Mouse (Mus musculus): Measurements from ENCODE around the gene Ttll5.

GRCm38 (mm10) chr12:85828856-85829255 is 4.4 kb downstream of the Ttll5 start:
- no peak for TF ChIP-seq GATA1 (IDR thresholded peaks at IDR 0.05; ENCODE audit: low read length)
- TF ChIP-seq TAL1 (IDR thresholded peaks at IDR 0.05; ENCODE audit: low read length) = no peak

Measured in erythroblast, embryonic 14.5 days (primary cell).